Mouse (Mus musculus) thymus, postnatal 10 days (tissue): ENCODE data around the gene Bcas3.

Source experiments
- DNase-seq, 2 experiments: peaks; one replicate each; pipeline ENCODE4 v3.0.0; 2021; ENCODE audit warnings: low spot score in 2 of 2

Gene Bcas3

DNA sequence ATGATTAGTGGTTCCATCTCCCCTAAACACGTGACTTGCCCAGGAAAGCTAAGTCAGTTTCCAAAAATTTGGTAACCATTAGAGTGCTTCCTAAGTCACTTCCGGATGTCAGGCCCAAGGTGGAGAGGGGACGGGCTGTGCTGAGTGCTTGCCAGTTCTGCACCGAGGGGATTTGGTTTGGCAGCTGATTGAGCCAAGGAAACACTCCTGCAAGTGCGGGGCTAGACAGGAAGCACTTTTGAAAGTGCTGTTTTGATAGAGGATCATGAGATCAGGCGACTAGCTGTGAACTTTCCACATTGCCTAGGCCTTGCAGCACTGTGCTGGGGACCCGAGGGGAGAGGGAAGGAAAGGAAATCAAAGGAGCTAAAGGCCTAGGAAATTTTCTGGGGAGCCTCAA is 262.5 kb downstream of the Bcas3 start:
- DNase-seq: no peak

DNA sequence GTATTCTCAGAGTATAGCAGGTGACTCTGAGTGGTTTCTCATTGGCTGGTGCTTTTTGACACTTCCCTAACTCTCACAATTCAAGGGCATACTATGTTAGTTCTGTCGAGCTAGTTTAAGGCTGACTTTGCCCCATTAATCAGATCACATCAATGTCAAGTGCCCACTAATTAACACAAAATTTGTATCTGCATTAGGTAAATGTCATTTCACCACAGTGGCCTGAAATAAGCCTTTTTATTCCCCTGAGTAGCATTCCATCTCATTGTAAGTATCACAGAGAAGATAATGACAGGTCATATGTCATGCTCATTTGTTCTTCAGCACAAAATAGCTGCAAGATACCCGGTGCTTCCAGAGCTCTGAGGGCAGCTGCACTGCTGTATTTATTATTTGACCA is 268.5 kb downstream of the Bcas3 start:
- DNase-seq: no peak

DNA sequence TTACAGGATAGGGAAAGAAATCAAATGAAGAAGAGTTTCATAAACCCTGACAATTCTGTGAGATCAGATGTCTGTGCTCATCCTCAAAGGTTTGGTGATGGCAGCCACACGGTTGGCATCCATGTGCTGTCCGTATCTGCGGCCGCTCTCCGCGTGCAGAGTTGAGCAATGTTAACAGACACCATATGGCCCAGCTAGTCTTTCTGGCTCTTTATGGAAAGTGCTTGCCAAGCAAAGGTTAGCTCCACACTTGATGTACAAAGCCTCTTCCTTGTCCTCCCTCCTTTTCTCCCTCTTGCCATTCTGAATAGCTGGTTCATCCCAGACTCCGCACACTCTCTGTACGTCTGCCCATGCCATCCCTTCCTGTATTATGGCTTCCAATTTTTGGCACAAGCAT is 269.0 kb downstream of the Bcas3 start:
- DNase-seq: no peak

DNA sequence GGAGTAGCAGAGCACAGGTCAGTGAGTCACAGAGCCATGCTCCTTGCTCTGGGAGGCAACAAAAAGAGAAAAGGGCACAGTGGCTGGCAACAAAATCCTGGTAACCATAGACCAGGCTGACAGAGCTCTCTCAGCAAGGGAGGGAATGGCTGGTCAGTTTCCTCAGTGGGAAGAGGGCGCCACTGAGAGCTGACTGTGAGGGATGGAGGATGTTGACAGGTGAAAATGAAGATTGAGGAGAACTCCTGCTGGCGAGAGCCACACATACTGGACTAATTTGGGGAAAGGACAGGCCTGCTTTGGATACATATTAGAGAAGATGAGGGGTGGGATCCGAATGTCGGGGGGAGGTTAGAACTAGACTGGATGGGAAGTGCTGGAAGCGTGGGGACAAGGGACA is 272.2 kb downstream of the Bcas3 start:
- no peak for DNase-seq

DNA sequence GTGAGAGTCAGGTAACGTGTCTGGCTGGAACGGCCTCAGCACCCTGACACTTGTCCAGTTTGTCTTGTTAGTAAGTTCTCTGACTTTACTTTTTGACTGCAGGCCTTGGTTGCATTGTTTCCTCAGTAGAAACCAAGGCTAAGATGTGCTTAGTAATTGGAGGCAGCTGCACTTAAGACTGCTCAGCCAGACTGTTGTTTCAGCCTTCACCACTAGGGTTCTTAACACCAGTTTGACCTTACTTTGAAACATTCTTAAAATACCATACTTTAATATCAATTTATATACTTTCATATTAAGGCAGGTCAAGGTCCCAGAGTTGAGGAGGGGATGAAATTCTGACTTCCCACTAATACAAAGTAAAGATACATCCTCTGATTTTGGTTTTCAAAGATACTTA is 273.9 kb downstream of the Bcas3 start:
- DNase-seq: no peak

DNA sequence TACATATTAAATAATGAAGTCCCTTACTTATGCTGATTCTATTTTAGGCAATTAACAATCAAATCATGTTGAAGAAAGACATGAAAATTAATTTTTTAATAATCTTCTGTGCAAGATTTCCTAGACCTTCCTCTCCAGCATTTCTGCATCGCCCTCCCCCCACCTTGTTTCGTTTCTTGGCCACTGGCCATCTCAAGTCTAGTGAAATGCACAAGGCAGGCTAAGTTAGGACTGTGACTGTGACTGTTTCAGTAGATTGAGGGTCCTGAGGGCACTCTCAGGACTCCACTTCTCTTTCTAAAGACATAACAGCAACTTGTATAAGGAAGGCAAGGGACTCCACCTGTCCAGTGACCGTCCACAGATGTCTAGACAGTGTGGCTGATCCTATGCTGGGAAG is 274.4 kb downstream of the Bcas3 start:
- no peak for DNase-seq

DNA sequence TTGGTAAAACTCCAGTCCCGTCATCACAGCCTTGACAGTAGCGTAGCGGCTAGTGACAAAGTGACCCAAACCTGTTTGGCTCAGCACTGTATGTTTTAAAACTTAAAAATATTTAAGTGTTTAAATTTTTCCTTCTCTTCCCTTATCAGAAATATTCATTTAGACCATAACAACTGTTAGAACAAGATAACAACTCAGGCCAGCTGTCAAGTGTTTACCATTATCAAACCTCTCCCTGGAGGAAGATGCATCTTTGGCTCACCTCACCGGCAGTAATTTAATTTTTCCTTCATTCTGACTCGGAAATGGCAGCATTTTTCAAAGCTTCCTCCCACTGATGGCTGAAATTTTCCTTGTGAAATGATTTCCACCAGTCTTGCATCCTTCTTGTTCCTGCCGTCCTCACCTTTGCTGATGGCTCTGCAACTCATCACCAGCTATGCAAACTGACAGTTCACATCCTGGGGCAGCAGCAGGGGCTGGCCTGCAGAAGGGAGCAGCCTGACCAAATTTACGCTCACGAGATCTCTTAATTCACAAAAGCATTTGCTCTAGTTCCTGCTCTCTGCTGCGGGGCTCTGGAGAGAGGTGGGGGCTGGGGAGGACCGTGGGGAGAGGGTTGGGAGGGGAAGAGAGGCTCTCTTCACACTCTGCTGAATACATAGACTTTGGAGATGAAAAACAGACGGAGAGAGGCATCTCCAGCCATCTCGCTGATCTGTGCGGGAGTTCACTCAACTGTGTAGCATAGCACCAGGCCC is 275.5 kb downstream of the Bcas3 start:
- DNase-seq: no peak

DNA sequence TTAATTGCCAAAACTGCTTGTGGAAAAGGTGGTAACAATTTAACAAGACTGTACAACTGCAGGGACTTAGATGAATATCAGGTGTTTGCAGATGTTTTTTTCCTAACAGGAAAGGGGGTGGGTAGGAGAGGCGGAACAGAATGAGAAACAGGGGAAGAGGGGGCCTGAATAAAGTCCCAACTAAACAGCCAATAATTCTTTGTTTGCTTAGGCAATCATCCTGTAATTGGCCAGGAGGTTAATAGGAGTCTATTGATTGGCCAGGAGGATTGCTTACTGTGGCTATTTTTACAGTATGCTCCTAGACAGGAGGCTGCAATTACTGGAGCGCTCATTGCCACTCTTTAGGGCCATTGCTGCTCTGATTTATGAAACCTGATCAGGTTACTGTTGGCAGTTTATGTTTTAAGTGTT is 279.6 kb downstream of the Bcas3 start:
- no peak for DNase-seq

DNA sequence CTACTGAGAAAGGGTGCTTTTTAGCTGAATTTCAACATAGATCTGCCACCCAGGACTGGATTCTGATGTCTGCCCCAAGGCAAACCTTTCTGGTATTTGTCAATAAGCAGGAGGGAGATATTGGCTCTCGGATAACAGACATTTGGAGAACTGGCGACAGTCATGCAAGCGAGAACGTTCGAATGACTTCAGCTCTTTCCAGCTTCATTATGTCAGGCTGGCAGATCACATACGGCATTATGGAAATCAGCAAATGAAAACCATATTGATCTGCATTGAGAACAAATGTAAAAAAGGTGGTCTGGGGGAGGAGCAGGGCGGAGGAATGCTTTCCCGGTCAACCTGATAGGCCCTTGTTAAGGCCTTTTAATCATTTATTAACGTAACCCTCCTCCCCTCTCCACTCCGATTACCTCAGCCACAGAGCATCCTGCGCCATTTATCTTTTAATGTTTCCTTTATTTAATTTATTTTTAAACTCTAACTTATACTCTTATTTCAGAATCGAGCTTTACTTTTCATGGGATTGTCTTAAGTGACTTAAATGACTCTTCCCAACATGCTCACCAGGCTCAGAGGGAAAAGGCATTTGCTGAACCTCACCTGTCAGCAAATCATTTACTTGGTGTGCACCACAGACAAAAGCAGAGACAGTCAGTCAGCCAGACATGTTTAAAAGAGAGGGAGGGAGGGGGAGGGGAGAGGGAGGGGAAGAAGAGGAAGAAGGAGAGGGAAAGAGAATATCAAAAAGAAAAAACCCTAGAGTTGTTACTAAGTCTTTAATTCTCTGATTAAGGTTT is 285.9 kb downstream of the Bcas3 start:
- no peak for DNase-seq

DNA sequence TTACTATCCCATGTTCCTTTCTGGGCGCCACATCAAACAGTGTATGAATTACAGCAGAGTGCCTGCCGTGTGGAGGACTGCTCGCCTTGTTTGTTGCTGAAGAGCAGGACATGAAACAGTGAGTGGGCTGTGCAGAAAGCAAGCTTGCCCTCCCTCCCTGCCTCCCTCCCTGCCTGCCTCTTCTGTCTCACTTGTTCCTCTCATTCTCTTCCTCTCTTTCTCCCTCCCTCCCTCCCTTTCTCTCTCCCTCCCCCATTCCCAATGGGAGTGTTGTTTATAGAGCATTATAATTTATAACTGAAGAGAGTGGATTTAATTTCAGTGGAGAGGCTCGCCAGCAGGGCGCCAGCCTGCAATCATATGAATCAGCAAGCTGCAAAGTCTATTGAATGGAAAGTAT is 287.7 kb downstream of the Bcas3 start:
- DNase-seq: no peak

DNA sequence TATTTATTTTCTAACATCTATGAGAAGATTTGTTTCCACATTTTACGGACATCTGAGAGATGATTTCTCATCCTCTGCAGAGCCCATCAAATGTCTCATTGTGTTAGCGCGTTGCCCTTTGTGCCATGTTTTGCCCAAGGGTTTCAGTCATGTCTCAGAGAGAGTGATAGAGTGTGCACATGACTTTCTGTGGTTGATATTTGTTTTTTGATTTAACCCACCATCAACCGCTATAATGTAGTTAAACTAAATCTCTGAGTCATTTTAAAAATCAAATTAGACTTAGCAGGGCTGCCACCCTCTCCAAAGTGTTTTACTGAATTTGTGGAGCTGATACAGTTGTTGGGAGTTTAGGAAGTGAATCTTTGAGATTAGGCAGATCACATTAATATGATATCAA is 288.5 kb downstream of the Bcas3 start:
- DNase-seq: no peak

DNA sequence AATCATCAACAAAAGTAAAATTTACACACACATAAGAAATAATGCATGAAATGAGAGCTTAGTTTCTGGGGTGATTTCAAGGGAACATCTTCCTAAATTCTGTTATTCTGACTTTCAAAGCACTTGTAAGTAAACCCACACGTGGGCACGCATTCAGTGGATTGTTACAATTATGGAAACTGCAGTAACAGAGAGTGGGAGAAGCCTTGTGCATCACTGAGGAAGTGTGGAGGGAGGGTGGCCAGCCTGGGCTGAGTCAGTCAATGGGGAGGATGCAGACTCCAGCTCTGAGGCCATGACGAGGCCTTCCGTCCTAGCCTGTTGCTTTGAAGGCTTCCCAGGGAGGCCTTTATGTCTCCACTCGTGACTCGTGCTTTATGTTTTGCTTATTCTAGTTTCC is 289.6 kb downstream of the Bcas3 start:
- no peak for DNase-seq

DNA sequence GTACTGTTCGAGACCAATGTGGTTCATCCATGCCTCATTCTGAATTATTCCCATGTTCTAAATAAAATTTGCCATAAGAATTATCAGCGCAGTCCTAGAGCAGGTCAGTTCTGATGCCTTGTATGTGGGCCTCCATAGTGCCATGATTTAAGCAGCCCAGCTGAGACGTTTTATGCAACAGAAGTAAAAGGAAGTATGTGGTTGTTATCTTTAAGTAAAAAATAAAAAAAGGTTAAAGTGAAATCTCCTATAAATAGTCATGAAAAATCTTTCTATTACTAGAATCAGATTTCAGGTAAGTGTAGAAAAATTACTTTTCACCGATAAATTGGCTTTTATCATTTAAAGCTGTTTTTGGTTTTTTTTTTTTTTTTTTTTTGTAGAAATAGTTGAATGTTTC is 290.1 kb downstream of the Bcas3 start:
- DNase-seq: no peak

DNA sequence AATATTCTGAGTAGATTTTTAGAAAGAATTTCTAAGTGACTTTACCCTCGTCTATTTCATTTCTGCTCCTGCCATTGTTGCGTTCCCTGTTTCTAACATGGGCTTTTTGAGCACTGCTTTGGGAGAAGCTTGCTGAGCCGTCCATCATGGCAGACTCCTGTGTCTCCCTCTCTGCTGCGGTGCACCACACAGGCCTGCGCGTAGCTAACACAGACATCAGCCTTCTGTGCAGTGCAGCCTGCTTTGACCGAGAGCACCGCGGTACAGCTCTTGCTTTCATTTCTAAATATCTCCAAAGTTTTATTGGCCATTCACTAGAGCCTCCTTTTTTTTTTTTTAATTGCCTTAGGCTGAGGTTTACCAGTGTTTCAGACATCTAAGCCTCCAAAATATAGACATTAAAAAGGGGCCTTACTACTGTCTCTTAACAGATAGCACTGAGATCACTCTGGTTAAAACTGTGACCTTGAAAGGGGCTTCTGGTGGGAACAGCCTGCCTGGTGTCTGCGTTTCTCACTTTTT is 290.6 kb downstream of the Bcas3 start:
- DNase-seq: no peak

DNA sequence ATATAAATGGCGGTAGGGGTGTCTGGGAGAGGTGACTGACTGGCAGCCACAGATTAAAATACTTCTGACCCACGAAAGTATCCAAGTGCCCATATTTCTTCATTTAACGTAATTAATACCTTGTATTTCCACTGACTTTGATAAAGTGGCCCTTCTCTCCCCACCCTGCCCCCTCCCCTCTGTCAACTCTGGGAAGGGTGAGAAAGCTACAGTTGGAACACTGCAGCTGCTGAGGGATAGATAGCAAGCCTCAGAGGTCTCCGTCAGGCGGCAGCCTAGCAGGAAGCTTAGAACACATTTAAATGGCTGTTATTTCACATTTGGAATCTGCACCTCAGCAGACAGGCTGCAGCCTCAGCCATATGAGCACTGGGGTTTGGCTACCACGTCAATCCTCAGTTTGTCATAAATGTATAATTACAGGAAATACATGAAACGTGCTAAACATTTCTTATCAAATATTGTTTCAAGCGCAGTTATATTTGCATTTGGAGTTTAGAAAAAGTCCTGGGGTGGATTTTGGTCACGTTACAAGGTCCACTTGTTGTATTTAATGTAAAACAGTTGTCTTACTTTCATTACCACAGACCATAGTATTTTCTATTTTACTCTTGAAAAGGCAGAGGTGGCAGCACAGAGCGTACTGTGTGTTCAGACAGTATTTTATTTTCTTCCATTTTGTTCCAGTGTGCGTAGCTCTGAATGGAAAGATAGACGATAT is 291.2 kb downstream of the Bcas3 start:
- DNase-seq: no peak

DNA sequence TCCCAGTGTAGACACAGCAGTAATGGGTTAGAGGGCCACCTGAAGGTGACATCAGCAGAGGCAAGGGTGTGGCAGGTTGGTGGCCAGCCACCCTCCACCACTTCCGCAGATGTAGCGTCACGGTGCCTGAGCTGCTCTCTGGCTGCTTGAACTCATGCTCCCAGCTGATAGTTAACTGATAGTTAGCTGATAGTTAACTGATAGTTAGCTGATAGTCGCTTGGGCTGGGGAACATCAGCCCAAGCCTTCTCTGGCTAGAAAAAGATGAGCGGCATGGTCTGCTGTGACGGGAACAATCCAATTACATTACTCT is 291.7 kb downstream of the Bcas3 start:
- no peak for DNase-seq

DNA sequence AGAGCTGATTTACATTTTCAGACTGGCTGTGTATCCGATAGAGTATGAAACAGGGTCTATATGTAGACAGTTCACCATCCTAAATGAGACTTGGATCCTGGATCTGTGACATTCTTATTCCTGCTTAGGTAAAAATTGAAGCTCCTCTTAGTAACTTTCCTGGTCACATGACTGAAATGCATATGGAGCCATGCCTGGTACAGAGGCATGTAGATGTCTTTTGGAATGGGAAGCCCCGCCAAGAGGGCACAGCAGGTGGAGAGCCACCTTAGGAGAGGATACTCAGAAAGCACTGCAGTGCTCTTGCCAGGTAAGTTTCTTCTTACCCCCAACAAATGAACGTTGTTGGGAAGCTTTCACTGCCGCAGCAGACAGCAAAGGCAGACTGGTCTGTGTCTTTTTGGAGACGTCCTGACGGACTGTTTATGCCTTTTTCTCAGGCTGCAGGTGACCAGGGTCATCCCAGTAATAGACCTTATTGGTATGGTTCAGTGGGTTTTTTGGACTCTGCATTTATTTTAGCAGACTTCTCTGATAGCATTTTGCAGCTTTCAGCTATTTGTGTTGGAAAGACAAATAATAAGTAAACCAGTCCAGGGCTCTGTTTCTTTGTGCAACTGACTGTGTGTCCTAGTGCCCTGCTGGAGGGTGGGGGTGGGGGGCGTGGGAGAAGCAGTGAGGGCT is 292.3 kb downstream of the Bcas3 start:
- DNase-seq: no peak

DNA sequence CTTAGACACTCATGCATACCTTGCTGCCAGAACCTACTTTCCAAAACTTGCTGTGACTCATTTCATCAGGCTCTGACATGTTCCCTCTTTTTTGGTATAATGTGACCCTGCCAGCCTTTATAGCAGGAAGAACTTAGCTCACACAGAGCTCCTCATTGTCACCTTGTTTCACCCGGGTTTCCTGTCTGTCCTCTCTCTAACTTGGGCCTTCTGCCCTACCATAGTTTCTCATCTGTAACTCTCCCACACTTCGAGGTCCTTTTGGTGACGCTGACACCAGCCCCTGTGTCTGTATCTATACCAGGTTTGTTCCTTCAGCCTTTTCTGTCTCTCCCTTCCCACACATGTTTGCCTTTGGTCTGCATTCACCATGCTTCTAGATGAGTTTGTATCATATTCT is 295.9 kb downstream of the Bcas3 start:
- no peak for DNase-seq

DNA sequence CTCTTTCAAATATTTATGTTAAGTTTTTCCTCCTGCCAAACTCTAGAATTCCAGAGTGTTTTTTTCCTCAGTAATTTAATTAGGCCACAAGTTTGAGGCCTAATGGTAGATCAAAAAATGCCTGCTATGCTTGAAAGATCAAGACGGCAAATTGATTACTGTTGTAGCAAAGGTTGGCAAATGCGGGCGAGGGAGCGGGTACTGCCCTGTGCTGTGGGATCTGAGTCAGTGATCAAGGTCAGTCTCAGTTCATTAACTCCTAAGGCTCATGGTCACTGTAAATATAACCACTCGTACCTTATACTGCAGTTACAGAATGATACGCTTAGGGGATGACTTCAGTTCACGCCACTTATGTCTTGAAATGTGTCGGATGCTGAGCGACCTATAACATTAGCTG is 296.4 kb downstream of the Bcas3 start:
- no peak for DNase-seq

DNA sequence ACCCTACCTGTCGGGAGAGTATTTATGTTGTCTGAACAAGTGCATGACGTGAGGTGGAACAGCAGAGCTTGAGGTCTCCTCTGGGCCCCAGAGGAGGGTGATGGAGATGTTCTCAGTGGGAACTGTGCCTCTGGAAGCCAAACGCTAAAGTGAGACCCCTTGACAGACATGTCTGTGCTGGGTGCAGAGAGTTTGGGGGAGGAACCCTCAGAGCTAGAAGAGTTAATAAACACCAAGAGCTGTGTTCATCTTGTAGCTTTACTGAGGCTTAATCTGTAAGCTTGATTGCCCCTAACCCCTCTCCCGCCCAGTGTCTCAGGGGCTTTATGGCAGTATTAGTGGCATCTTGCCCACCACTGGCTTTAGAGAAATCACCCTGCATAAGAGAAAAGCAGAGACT is 304.5 kb downstream of the Bcas3 start:
- DNase-seq: no peak

DNA sequence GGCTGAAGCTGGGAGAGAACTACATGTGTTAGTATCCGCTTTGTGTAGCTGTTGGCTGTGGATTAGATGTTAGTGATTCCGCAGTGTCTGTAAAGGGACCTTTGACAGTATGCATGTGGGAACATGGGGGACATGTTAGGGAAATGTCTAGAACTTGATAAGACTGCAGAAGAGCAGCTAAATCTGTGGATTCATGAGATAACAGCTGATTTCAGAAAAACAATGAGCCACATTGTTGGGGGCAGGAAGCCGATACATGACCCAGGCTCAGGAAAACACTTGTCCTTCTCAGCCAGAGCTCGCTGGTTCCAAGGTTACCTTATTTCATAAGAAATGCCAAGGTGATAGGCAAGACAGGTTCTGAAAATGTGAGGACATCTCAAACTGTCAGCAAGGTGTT is 307.3 kb downstream of the Bcas3 start:
- DNase-seq: no peak

DNA sequence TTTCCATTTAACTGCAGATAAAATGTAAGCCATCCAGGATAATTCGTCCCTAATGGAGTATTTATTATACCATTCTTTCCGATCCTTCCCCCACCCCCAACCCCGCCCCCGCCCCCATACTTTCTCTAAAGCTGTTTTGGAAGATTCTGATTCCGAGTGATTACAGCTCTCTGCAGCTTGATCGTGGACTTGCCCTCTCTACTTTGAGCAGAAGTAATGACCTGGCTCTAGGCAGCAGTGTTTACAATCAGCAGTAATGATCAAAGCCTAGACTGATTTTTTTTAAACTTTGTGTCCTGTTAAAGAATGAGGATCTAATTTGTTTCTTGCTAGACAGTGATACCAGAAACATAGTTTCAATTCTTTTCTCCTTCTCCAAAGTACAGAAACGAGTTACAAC is 314.2 kb downstream of the Bcas3 start:
- no peak for DNase-seq
